Mouse (Mus musculus): ENCODE data around the gene Gm11172. TPM values are rescaled to one million over a fixed set of nuclear protein-coding genes. Genes with fewer than 3 reads are reported as not detected.

The Gm11172 gene
- not detected for total RNA-seq (2021)

GRCm38 (mm10) chr16:10812865-10813371 lies at the start of gene Gm11172:
Gm11172 (plus strand) TSS chr16:10812915.
- DNase-seq, result no peak

GRCm38 (mm10) chr16:10763540-10764264 lies 49.0 kb upstream of the Gm11172 start:
- DNase-seq, result no peak

GRCm38 (mm10) chr16:10764323-10764722 lies 48.4 kb upstream of the Gm11172 start:
- no peak for DNase-seq

- DNase-seq, result peak; percentile 83
Observed at GRCm38 (mm10) chr16:10767158-10767557, 45.6 kb upstream of the Gm11172 start.

GRCm38 (mm10) chr16:10768821-10769220 lies 43.9 kb upstream of the Gm11172 start:
- DNase-seq, result no peak

- no peak for DNase-seq
Observed at GRCm38 (mm10) chr16:10769661-10770060, 43.1 kb upstream of the Gm11172 start.

GRCm38 (mm10) chr16:10770531-10771325 lies 42.0 kb upstream of the Gm11172 start:
- DNase-seq, result no peak

- no peak for DNase-seq
Observed at GRCm38 (mm10) chr16:10771769-10772510, 40.8 kb upstream of the Gm11172 start.

GRCm38 (mm10) chr16:10773543-10773942 lies 39.2 kb upstream of the Gm11172 start:
- DNase-seq, result no peak

- no peak for DNase-seq
Observed at GRCm38 (mm10) chr16:10774726-10775125, 38.0 kb upstream of the Gm11172 start.

GRCm38 (mm10) chr16:10776322-10776721 lies 36.4 kb upstream of the Gm11172 start:
- no peak for DNase-seq

- peak; percentile 44 for DNase-seq
Observed at GRCm38 (mm10) chr16:10777579-10778160, 35.0 kb upstream of the Gm11172 start.

- DNase-seq, result no peak
Observed at GRCm38 (mm10) chr16:10780631-10781120, 32.0 kb upstream of the Gm11172 start.

GRCm38 (mm10) chr16:10781862-10782371 lies 30.8 kb upstream of the Gm11172 start:
- no peak for DNase-seq

- no peak for DNase-seq
Observed at GRCm38 (mm10) chr16:10782377-10783151, 30.2 kb upstream of the Gm11172 start.

- DNase-seq, result no peak
Observed at GRCm38 (mm10) chr16:10783152-10783434, 29.6 kb upstream of the Gm11172 start.

- DNase-seq, result no peak
Observed at GRCm38 (mm10) chr16:10783451-10783850, 29.3 kb upstream of the Gm11172 start.

- peak; percentile 56 for DNase-seq
Observed at GRCm38 (mm10) chr16:10783883-10784792, 28.6 kb upstream of the Gm11172 start.

- peak; percentile 97 for DNase-seq
Observed at GRCm38 (mm10) chr16:10784793-10785370, 27.8 kb upstream of the Gm11172 start.

Data from heart, postnatal 4 days (tissue).